Mouse (Mus musculus) heart, embryonic 12.5 days (tissue): ENCODE data around the gene Map2k2. TPM values are rescaled to one million over a fixed set of nuclear protein-coding genes. Genes with fewer than 3 reads are reported as not detected.
"Not testable (repeated sequence)": the region's sequence is repeated elsewhere in the genome, so short reads cannot be mapped to it uniquely, and the experiment has no call there.

Source experiments
- ATAC-seq: fragments of 200-750 bp; cut with Nextera tagmentation; 2 replicates; pipeline ENCODE4 v1.8.0; 2017; ENCODE audit warnings: moderate TSS enrichment, moderate library complexity; ENCODE audit not compliant: insufficient number of reproducible peaks, low FRiP score
- H3K27ac ChIP-seq: fragments of 300-500 bp; sonication (generic); 2 replicates; pipeline ENCODE4 v1.5.1; 2016; ENCODE audit warnings: mild to moderate bottlenecking, moderate library complexity; ENCODE audit not compliant: poor library complexity, severe bottlenecking
- H3K27me3 ChIP-seq: fragments of 300-500 bp; sonication (generic); replicated peaks from 2 replicates; pipeline ENCODE4 v1.6.1; 2016; ENCODE audit warnings: mild to moderate bottlenecking, moderate library complexity
- H3K36me3 ChIP-seq: fragments of 300-500 bp; sonication (generic); 2 replicates; pipeline ENCODE4 v1.6.1; 2016; ENCODE audit warnings: mild to moderate bottlenecking, moderate library complexity
- H3K4me1 ChIP-seq: fragments of 300-500 bp; sonication (generic); replicated peaks from 2 replicates; pipeline ENCODE4 v1.6.1; 2016; ENCODE audit warnings: mild to moderate bottlenecking
- H3K4me2 ChIP-seq: fragments of 300-500 bp; sonication (generic); 2 replicates; pipeline ENCODE4 v1.6.1; 2016; ENCODE audit warnings: mild to moderate bottlenecking, moderate library complexity
- H3K4me3 ChIP-seq: fragments of 300-500 bp; sonication (generic); 2 replicates; pipeline ENCODE4 v1.5.1; 2016; ENCODE audit warnings: mild to moderate bottlenecking
- H3K9ac ChIP-seq: fragments of 300-500 bp; sonication (generic); 2 replicates; pipeline ENCODE4 v1.6.1; 2016; ENCODE audit warnings: mild to moderate bottlenecking, moderate library complexity
- H3K9me3 ChIP-seq: fragments of 300-500 bp; sonication (generic); replicated peaks from 2 replicates; pipeline ENCODE4 v1.6.1; 2016; ENCODE audit warnings: mild to moderate bottlenecking, moderate library complexity
- WGBS: fragments of 180-500 bp; shearing (Covaris S2); methylation state at CpG from one replicate; pipeline ENCODE4 v1.1.7; 2016; 5-methylcytosine and 5-hydroxymethylcytosine counted together
- polyA plus RNA-seq: library from polyadenylated mRNA; unstranded; fragments of >200 nt; fragmentation: Nextera tagmentation; extraction: Ambion mirVana; gene quantifications from 2 replicates; pipeline ENCODE4 v1.2.1, GENCODE M21; 2016

Gene Map2k2
- polyA plus RNA-seq, 1 experiment from 2014 or later, result 161 TPM

DNA sequence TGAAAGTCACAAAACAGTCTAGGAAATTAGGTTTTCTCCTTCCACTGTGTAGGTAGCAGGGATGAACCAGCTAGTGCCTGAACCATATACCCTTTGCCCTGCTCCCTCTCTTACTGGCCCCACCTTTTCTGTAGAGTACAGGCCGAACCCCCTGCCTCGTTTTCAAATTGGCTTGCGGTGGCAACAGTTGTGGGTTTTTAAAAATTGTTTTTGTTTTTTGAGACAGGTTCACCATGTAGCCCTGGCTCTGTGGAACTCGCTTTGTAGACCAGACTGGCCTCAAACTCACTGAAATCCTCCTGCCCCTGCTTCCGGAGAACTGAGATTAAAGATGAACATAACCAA lies 62.3 kb downstream of the Map2k2 start:
- H3K9me3 ChIP-seq, result no peaks in the 10 kb centered on the region
- H3K27me3 ChIP-seq, result no peaks in the 10 kb centered on the region
- H3K36me3 ChIP-seq, result peaks cover 18% of the 10 kb centered on the region
- H3K4me1 ChIP-seq, result peaks cover 15% of the 10 kb centered on the region
- 7% methylated on average over 5 of the region's 5 CpGs for WGBS
- H3K27ac ChIP-seq, result peak overlapping the region; percentile 69
- peak overlapping the region; percentile 89 for H3K4me3 ChIP-seq
- peak; percentile 64 for ATAC-seq
- peak overlapping the region; percentile 90 for H3K4me2 ChIP-seq
- peak overlapping the region; percentile 71 for H3K9ac ChIP-seq

DNA sequence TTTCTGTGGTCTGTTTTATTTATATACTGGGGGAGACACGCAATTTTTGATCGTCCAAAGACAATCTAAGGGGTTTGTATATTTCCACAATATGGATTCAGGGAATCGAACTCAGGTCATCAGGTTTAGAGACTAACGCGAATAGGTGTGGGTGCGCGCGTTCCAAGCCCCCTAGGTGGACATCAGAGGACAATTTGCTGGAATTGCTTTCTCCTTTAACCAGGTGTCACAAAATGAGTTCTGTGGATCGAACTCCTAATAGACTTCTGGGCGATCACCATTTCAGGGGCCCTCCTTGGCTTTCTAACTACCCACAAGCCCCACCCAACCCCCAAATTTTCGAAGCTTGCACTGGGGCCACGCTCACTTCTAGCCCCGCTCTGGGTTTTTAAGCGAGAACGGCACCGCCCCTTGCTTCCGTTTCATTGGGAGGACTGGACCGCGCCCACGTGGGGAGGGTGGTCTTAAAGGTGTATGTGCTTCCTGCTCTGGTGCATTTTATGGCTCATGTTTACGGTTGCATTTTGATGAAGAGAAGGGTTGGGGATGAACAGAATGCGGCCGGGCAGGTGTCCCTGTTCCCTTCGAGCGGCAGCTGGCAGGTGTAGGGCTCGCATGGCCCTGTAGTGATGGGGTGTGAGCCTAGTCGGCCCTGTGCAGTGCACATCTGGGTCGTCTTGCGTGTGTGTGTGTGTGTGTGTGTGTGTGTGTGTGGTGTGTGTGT lies 63.0 kb downstream of the Map2k2 start:
- WGBS, result 4% methylated on average over 29 of the region's 29 CpGs
- no peaks in the 10 kb centered on the region for H3K9me3 ChIP-seq
- peaks cover 20% of the 10 kb centered on the region for H3K4me1 ChIP-seq
- peak overlapping the region; percentile 69 for H3K27ac ChIP-seq
- no peaks in the 10 kb centered on the region for H3K27me3 ChIP-seq
- H3K9ac ChIP-seq, result peak overlapping the region; percentile 71
- peak; percentile 50; the same call in 1 of the 2 replicates for ATAC-seq
- peak overlapping the region; percentile 89 for H3K4me3 ChIP-seq
- peaks cover 12% of the 10 kb centered on the region for H3K36me3 ChIP-seq
- peak overlapping the region; percentile 90 for H3K4me2 ChIP-seq

DNA sequence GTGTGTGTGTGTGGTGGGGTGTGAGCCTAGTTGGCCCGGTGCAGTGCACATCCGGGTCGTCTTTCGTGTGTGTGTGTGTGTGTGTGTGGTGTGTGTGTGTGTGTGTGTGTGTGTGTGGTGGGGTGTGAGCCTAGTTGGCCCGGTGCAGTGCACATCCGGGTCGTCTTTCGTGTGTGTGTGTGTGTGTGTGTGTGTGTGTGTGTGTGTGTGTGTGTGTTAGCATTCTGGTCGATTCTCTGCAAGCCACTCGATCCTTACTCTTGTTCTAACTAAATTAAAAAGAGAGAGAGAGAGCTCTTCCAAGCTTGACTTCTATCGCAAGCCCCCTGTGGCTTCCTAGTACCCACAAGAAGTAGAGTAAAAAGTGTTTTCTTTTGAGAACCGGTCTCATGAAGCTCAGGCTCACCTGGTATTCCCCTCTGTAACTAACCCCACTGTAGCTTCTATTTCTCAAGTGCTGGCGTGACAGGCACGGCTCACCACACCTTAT lies 63.7 kb downstream of the Map2k2 start:
- not testable (repeated sequence) for H3K27ac ChIP-seq, H3K9me3 ChIP-seq, H3K27me3 ChIP-seq, H3K36me3 ChIP-seq, ATAC-seq, H3K9ac ChIP-seq, H3K4me3 ChIP-seq
- H3K4me1 ChIP-seq, result peaks cover 23% of the 10 kb centered on the region
- peak overlapping the region; percentile 90 for H3K4me2 ChIP-seq
- 54% methylated on average over 7 of the region's 14 CpGs for WGBS

DNA sequence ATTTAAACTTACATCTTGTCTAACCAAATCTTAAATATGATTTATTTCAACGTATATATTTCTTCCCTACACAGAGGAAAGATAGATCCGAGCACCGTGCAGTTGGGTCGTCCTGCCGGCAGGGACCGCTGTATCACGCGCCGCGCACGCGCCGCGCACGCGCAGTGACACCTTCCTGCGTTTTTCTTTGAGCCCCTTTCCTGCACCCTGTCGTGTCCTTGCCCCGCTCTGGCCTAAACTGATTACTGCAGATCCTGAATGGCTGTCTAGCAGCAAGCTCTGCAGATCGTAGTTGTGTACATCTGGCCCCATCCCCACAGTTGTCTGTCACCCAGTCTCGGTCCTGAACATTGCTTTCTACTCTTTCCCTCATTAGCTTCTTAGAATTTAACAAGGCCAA lies 67.4 kb downstream of the Map2k2 start:
- ATAC-seq, result peak; percentile 16; the same call in 1 of the 2 replicates
- Histone ChIP-seq H3K4me3 (peak overlapping the region; percentile 10; the same call in 1 of the 2 replicates), H3K27ac (peak overlapping the region; percentile 92), H3K27me3 (no peaks in the 10 kb centered on the region), H3K36me3 (peaks cover 9% of the 10 kb centered on the region), H3K4me1 (peaks cover 34% of the 10 kb centered on the region), H3K4me2 (peak overlapping the region; percentile 52), H3K9ac (peak overlapping the region; percentile 53), H3K9me3 (no peaks in the 10 kb centered on the region)
- 4% methylated on average over 21 of the region's 21 CpGs for WGBS

DNA sequence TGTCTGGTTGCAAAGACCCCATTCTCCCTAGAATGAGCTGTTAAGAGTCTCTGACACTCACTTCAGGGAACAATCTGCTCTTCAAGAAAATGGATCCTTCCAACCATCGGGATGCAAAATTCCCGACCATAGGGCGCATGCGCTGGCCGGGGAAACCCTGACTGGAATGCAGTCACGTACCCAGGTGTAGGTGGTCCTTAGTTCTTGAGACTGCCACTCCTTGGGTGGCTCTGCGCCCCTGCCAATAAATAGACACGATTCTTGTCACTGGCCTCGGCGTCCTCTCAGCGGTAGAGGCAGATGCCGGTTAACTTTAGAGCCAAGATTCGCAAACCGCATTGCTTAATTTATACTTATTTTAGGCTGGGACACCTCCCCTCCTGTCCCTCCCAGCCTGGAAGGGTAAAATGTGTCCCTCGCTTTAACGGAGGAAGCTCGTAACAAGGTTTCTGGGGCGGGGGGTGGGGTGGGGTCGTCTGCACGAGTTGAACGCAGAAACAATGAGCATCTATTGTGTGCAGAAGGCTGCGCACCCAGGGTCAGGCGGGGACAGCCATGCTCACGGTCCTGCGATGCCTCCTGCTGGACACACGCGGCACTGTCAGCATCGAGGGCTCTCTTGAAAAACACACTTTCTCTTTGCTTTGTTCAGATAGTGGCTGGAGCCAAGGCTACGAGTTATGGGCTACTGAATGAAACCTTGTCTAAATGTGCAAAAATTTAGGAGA lies 69.1 kb downstream of the Map2k2 start:
- Histone ChIP-seq H3K4me3 (peak overlapping the region; percentile 45), H3K9me3 (no peaks in the 10 kb centered on the region), H3K36me3 (peaks cover 25% of the 10 kb centered on the region), H3K9ac (peak overlapping the region; percentile 70), H3K4me1 (peaks cover 42% of the 10 kb centered on the region), H3K27ac (peak overlapping the region; percentile 65), H3K4me2 (peak overlapping the region; percentile 77), H3K27me3 (no peaks in the 10 kb centered on the region)
- peak; percentile 65 for ATAC-seq
- WGBS, result 4% methylated on average over 29 of the region's 29 CpGs

DNA sequence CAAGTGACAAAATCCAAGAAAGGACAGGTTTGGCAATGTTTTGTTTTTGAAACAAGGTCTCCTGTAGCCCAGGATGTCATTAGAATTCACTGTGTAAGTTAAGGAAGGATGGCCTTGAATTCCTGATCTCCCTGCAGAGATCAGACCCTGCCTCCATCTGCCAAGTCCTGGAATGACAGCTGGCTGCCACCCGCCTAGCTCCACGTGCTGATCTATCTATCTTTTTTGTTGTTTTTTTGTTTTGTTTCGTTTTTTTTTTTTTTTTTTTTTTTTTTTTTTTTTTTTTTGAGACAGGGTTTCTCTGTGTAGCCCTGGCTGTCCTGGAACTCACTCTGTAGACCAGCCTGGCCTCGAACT lies 69.6 kb downstream of the Map2k2 start:
- Histone ChIP-seq H3K27ac (peak overlapping the region; percentile 65; the same call in 1 of the 2 replicates), H3K4me2 (peak overlapping the region; percentile 77), H3K36me3 (peaks cover 31% of the 10 kb centered on the region), H3K4me1 (peaks cover 47% of the 10 kb centered on the region), H3K9ac (peak overlapping the region; percentile 49; the same call in 1 of the 2 replicates), H3K4me3 (peak overlapping the region; percentile 45)
- ATAC-seq, H3K9me3 ChIP-seq, H3K27me3 ChIP-seq: not testable (repeated sequence)
- WGBS, result 5% methylated on average over 4 of the region's 4 CpGs

DNA sequence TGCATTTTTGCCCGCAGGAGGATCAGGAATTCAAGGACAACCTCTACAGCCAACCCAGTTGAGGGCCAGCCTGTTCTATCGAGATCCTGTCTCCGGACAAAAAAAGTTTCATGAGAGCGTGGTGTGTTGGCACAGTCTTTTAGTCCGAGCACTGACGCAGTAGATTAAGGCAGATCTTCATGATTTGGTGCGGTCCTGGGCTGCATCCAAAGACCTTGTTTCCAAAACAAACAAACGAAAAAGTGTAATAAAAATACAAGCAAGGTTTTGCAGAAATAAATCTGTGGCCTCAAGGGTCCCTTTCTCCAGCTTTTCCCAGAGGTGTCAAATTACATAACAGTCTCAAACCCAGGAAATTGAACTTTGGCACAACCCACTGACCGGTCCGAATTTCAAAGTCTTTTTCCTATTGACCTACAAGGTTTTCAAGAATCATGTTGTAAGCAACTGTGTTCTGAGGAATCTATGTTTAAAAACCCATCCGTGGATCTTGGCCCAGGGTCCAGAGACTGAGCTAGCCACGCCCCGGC lies 70.3 kb downstream of the Map2k2 start:
- H3K27me3 ChIP-seq, result no peaks in the 10 kb centered on the region
- peaks cover 38% of the 10 kb centered on the region for H3K36me3 ChIP-seq
- H3K9ac ChIP-seq, result peak overlapping the region; percentile 100; the same call in 1 of the 2 replicates
- whole genome bisulfite sequencing, result 4% methylated on average over 13 of the region's 13 CpGs
- H3K4me2 ChIP-seq, result peak overlapping the region; percentile 99
- H3K27ac ChIP-seq, result peak overlapping the region; percentile 60
- ATAC-seq, result peak; percentile 1; the same call in 1 of the 2 replicates
- H3K4me3 ChIP-seq, result peak overlapping the region; percentile 87
- H3K9me3 ChIP-seq, result no peaks in the 10 kb centered on the region
- H3K4me1 ChIP-seq, result peaks cover 52% of the 10 kb centered on the region

DNA sequence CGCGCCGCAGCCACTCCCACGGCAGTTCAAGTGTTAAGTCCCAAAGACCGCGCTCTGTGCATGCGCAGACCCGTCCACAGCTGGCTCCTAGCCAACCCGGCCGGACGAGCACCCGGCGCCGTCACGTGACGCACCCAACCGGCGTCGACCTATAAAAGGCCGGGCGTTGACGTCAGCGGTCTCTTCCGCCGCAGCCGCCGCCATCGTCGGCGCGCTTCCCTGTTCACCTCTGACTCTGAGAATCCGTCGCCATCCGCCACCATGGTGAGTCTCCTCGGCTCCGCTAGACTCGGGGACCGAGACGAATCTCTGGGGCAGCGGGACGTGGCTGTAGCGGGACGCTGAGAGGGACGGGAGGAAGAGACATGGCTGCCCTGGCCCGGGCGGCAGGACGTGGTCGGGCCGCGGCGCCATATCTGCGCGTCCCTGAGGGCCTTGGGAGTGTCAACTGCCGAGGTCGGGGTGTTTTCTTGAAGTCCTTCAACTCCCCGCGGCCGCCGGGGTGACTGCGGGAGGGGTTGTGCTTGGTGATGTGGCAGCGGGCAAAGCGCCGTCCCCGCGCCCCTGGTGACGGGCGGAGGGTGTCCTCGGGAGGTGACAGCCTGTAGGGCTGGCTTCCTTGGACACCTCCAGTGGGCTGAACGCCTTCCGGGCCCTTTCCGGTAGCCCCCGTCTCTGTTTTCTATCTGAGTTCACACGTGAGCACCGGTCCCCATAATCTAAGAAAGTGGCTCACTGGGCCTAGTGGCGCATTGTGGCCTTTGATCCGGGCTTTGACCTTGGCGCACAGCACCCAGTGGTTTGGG lies 71.0 kb downstream of the Map2k2 start, which contains the start of gene Eef2:
Gene Eef2, plus strand, starts transcription at position 166 of the 806 bp plus-strand sequence.
- Histone ChIP-seq H3K36me3 (peaks cover 44% of the 10 kb centered on the region), H3K27ac (peak within 1 kb of the TSS; percentile 92), H3K4me3 (peak within 1 kb of the TSS; percentile 87), H3K9ac (peak within 1 kb of the TSS; percentile 100), H3K27me3 (no peaks in the 10 kb centered on the region), H3K9me3 (no peaks in the 10 kb centered on the region), H3K4me1 (peaks cover 59% of the 10 kb centered on the region), H3K4me2 (peak within 1 kb of the TSS; percentile 99)
- under 1% methylated on average over 77 of the region's 77 CpGs for WGBS
- peak; percentile 87 for ATAC-seq

DNA sequence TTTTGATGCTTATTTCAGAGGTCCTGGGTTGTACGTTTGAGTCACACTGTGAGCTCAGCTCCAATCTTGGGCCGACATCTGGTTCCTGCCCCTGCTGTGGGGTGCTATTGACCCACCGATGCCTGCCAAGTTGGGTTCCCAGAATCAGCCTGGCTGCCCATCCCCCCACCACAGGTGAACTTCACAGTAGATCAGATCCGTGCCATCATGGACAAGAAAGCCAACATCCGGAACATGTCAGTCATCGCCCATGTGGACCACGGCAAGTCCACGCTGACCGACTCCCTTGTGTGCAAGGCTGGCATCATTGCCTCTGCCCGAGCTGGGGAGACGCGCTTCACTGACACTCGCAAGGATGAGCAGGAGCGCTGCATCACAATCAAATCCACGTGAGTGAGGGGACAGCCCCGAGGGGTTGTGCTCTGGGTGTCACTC lies 71.8 kb downstream of the Map2k2 start:
- peak overlapping the region; percentile 100 for H3K9ac ChIP-seq
- peaks cover 64% of the 10 kb centered on the region for H3K4me1 ChIP-seq
- peak overlapping the region; percentile 87 for H3K4me3 ChIP-seq
- no peaks in the 10 kb centered on the region for H3K9me3 ChIP-seq
- no peak for ATAC-seq
- H3K4me2 ChIP-seq, result peak overlapping the region; percentile 99
- WGBS, result 8% methylated on average over 16 of the region's 16 CpGs
- H3K27ac ChIP-seq, result peak overlapping the region; percentile 92
- H3K36me3 ChIP-seq, result peaks cover 53% of the 10 kb centered on the region
- no peaks in the 10 kb centered on the region for H3K27me3 ChIP-seq

DNA sequence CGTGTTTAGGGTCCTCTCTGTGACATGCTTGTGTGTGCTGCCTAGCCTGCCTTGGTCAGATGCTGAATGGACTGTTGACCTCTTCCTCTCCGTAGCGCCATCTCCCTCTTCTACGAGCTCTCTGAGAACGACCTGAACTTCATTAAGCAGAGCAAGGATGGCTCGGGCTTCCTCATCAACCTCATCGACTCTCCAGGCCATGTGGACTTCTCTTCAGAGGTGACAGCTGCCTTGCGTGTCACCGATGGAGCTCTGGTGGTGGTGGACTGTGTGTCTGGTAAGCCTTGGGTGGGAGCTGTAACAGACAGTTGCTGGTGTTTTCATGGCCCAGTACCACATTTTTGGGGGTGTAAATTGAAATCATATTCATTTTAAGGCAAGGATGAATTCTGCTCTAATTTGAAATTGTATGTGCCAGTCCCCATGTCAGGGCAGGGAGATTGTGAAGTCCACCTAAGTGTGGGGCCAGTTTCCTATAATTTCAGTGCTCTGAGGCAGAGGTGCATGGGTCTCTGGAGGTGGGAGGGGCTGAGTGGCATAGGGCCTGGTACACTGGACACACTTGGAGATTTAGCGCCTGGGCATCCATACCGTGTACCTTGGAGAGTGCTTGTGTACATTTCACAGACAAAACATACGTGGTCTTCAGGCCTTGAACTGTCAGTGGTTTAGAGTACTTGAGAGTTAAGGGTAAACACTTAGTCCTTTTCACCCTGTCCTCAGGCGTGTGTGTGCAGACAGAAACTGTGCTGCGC lies 72.4 kb downstream of the Map2k2 start:
- peak overlapping the region; percentile 100 for H3K9ac ChIP-seq
- H3K27ac ChIP-seq, result peak overlapping the region; percentile 92; the same call in 1 of the 2 replicates
- ATAC-seq, result no peak
- WGBS, result 60% methylated on average over 14 of the region's 14 CpGs
- H3K27me3 ChIP-seq, result no peaks in the 10 kb centered on the region
- no peaks in the 10 kb centered on the region for H3K9me3 ChIP-seq
- peaks cover 53% of the 10 kb centered on the region for H3K36me3 ChIP-seq
- peaks cover 64% of the 10 kb centered on the region for H3K4me1 ChIP-seq
- peak overlapping the region; percentile 87 for H3K4me3 ChIP-seq
- H3K4me2 ChIP-seq, result peak overlapping the region; percentile 99
